Mouse (Mus musculus) heart, adult 2 months (tissue): ENCODE results near the gene S1pr1.

ENCODE experiments used
- CTCF ChIP-seq: fragments of 200-600 bp; IDR thresholded peaks from 2 replicates; pipeline ENCODE4 v1.8.1; 2022; ENCODE audit warnings: antibody characterized with exemption, mild to moderate bottlenecking, moderate library complexity
- EP300 ChIP-seq: fragments of 200-500 bp; IDR thresholded peaks from 2 replicates; pipeline ENCODE4 v1.6.1; 2011; ENCODE audit warnings: low read depth, low read length, control low read depth; ENCODE audit not compliant: insufficient read depth
- POLR2A ChIP-seq: fragments of 200-500 bp; IDR thresholded peaks from 2 replicates; pipeline ENCODE4 v1.6.1; 2011; ENCODE audit warnings: mild to moderate bottlenecking, low read depth, low read length, control low read depth; ENCODE audit not compliant: insufficient read depth

DNA sequence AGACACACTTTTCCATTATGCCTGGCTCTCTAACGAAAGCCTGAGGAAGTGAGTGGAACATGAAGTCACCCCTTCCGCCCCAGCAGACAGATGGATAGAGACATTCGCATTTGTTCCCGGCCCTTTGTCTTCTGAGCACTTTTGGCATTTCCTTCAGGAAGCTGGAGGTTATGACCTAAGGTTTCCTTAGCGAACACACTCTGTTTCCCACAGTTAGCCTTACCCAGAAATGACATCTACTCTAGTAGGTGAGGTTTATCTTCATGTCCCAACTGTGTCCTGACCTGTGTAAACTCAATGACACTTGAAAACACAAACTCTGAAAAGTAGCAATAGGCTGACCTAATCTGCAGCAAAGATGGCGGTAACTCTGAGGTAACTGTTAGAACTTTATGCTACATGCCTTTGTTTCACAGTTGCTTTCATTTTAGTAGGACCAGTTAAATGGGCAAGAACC, 5.7 kb downstream of the S1pr1 start:
- peak; percentile 75; the same call in 1 of the 2 replicates for TF ChIP-seq POLR2A
- no peak for TF ChIP-seq CTCF
- peak; percentile 98 for TF ChIP-seq EP300
